Mouse (Mus musculus) lung, embryonic 16.5 days (tissue): ENCODE results near the gene Lmntd1. TPM values are rescaled to one million over a fixed set of nuclear protein-coding genes. Genes with fewer than 3 reads are reported as not detected.

ENCODE experiments used
- ATAC-seq: fragments of 200-750 bp; cut with Nextera tagmentation; 2 replicates; pipeline ENCODE4 v1.8.0; 2017; ENCODE audit warnings: low read depth, mild to moderate bottlenecking, moderate library complexity
- H3K27ac ChIP-seq: fragments of 300-500 bp; sonication (generic); 2 replicates; pipeline ENCODE4 v1.5.1; 2014; ENCODE audit warnings: mild to moderate bottlenecking, control low read depth, low read length
- H3K27me3 ChIP-seq: fragments of 300-500 bp; sonication (generic); 2 replicates; pipeline ENCODE4 v1.6.1; 2014; ENCODE audit warnings: low read depth, low read length, mixed read lengths; ENCODE audit not compliant: control insufficient read depth, insufficient read depth
- H3K36me3 ChIP-seq: fragments of 300-500 bp; sonication (generic); 2 replicates; pipeline ENCODE4 v1.6.1; 2014; ENCODE audit warnings: low read length; ENCODE audit not compliant: control insufficient read depth, insufficient read depth
- H3K4me1 ChIP-seq: fragments of 300-500 bp; sonication (generic); replicated peaks from 2 replicates; pipeline ENCODE4 v1.6.1; 2014; ENCODE audit warnings: low read length, mixed read lengths; ENCODE audit not compliant: control insufficient read depth, insufficient read depth
- H3K4me2 ChIP-seq: fragments of 300-500 bp; sonication (generic); 2 replicates; pipeline ENCODE4 v1.6.1; 2014; ENCODE audit warnings: low read depth, low read length, control low read depth
- H3K4me3 ChIP-seq: fragments of 300-500 bp; sonication (generic); 2 replicates; pipeline ENCODE4 v1.5.1; 2014; ENCODE audit warnings: mild to moderate bottlenecking, low read length, control low read depth
- H3K9ac ChIP-seq: fragments of 300-500 bp; sonication (generic); 2 replicates; pipeline ENCODE4 v1.6.1; 2014; ENCODE audit warnings: low read length, control low read depth
- H3K9me3 ChIP-seq: fragments of 300-500 bp; sonication (generic); 2 replicates; pipeline ENCODE4 v1.6.1; 2016; ENCODE audit warnings: low read length; ENCODE audit not compliant: control insufficient read depth
- WGBS: fragments of 180-500 bp; shearing (Covaris S2); extraction: QIAGEN DNeasy Blood & Tissue Kit; methylation state at CpG from one replicate; pipeline ENCODE4 v1.1.7; 2014; 5-methylcytosine and 5-hydroxymethylcytosine counted together
- polyA plus RNA-seq: library from polyadenylated mRNA; unstranded; fragments of >200 nt; fragmentation: Nextera tagmentation; extraction: Ambion mirVana; gene quantifications from 2 replicates; pipeline ENCODE4 v1.2.1, GENCODE M21; 2015

Lmntd1 gene
- polyA plus RNA-seq, 1 experiment from 2014 or later = 1.3 TPM

- no peaks in the 10 kb centered on the region for H3K9me3 ChIP-seq
- peaks cover 16% of the 10 kb centered on the region for H3K4me1 ChIP-seq
- ATAC-seq = no peak
- H3K27me3 ChIP-seq = no peaks in the 10 kb centered on the region
- no peaks in the 10 kb centered on the region for H3K36me3 ChIP-seq
- WGBS = 89% methylated on average over 4 of the region's 4 CpGs
- H3K4me2 ChIP-seq = no peak overlapping the region
- H3K9ac ChIP-seq = no peak overlapping the region
- H3K27ac ChIP-seq = no peak overlapping the region
- H3K4me3 ChIP-seq = no peak overlapping the region
These were observed 37.4 kb downstream of the Lmntd1 start for GRCm38 (mm10) chr6:145576762-145577161.

- Histone ChIP-seq H3K9me3 (no peaks in the 10 kb centered on the region), H3K36me3 (no peaks in the 10 kb centered on the region), H3K4me2 (no peak overlapping the region), H3K4me1 (peaks cover 10% of the 10 kb centered on the region), H3K27ac (no peak overlapping the region), H3K4me3 (no peak overlapping the region), H3K27me3 (no peaks in the 10 kb centered on the region), H3K9ac (no peak overlapping the region)
- WGBS = 67% methylated on average over 6 of the region's 6 CpGs
- ATAC-seq = no peak
These were observed 40.7 kb downstream of the Lmntd1 start for GRCm38 (mm10) chr6:145573250-145574013.

DNA sequence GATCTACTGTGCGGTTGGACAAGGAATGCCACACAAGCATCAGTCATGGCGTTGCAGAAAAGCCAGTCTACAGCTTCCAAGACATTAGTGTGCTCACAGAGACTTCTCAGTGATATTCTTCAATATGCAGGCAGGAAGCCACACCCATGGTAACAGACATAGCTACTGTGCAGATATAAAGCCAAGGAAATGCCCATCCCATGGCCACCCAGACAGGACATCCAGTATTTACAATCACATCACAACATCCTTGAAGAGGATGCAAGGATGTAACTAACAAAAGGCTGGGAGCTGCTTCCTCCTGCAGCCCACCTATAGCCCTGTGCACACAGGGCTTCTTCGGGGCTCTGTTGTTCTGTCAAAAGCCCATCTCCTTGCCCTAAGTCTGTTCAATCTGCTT lies 45.4 kb downstream of the Lmntd1 start:
- no peaks in the 10 kb centered on the region for H3K36me3 ChIP-seq
- H3K4me2 ChIP-seq = no peak overlapping the region
- ATAC-seq = peak; percentile 35; the same call in 1 of the 2 replicates
- no peaks in the 10 kb centered on the region for H3K9me3 ChIP-seq
- peaks cover 9% of the 10 kb centered on the region for H3K4me1 ChIP-seq
- no peak overlapping the region for H3K9ac ChIP-seq
- no peak overlapping the region for H3K4me3 ChIP-seq
- H3K27me3 ChIP-seq = no peaks in the 10 kb centered on the region
- 79% methylated on average over 3 of the region's 3 CpGs for WGBS
- peak overlapping the region; percentile 32; the same call in 1 of the 2 replicates for H3K27ac ChIP-seq

- H3K4me1 ChIP-seq = peaks cover 9% of the 10 kb centered on the region
- H3K4me3 ChIP-seq = no peak overlapping the region
- no peak overlapping the region for H3K27ac ChIP-seq
- no peaks in the 10 kb centered on the region for H3K36me3 ChIP-seq
- H3K9ac ChIP-seq = no peak overlapping the region
- no peak for ATAC-seq
- no peak overlapping the region for H3K4me2 ChIP-seq
- WGBS = 85% methylated on average over 3 of the region's 3 CpGs
- H3K9me3 ChIP-seq = no peaks in the 10 kb centered on the region
- no peaks in the 10 kb centered on the region for H3K27me3 ChIP-seq
These were observed 46.3 kb downstream of the Lmntd1 start for GRCm38 (mm10) chr6:145567832-145568231.

DNA sequence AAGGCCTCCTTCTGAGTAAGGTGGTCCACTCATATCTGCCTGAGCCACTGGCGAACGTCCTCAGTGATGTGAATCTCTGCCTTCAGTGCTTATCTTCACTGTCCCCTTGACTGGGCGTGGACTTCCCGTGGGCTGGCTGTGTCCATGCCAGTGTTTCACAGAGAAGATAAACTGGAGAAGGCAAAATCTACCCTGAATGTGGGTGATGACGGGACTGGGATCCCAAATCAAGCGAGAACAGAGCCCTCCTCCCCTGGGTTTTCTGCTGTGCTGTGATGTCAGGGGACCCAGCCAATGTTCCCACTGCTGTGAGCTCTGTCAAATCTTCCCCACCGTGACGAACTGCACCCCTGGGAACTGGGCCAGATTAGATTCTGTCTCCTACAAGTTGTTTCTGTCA lies 46.8 kb downstream of the Lmntd1 start:
- ATAC-seq = peak; percentile 76
- H3K9me3 ChIP-seq = no peaks in the 10 kb centered on the region
- H3K36me3 ChIP-seq = no peaks in the 10 kb centered on the region
- peaks cover 9% of the 10 kb centered on the region for H3K4me1 ChIP-seq
- WGBS = 40% methylated on average over 8 of the region's 8 CpGs
- no peak overlapping the region for H3K4me2 ChIP-seq
- H3K9ac ChIP-seq = 0 out of 2 replicates have a peak overlapping the region, but pooled peaks have one; percentile 20
- H3K27me3 ChIP-seq = no peaks in the 10 kb centered on the region
- no peak overlapping the region; the same call in 1 of the 2 replicates for H3K27ac ChIP-seq
- H3K4me3 ChIP-seq = no peak overlapping the region

GRCm38 (mm10) chr6:145565663-145566062 lies 48.5 kb downstream of the Lmntd1 start:
- WGBS = 87% methylated on average over 5 of the region's 5 CpGs

DNA sequence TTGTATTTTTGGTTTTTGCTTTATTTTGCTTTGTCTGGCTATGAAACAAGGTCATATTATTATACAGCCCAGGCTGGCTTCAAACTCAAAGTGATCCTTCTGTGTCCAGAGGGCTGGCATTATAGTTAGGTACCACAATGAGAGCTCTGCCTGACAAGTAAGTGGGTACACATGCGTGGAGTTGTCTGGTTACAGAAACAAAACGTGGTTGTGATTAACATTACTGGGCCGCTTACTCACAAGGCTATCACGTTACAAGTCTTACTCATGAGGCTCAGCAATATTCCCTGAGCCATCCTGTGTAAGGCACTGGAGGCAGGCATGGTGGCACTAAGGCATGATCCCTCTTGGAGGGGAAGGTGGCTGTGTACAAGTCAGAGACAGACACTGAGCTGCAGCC lies 49.4 kb downstream of the Lmntd1 start:
- Histone ChIP-seq H3K9ac (no peak overlapping the region), H3K27me3 (no peaks in the 10 kb centered on the region), H3K4me1 (peaks cover 9% of the 10 kb centered on the region), H3K9me3 (no peaks in the 10 kb centered on the region), H3K4me2 (no peak overlapping the region), H3K4me3 (no peak overlapping the region), H3K36me3 (no peaks in the 10 kb centered on the region), H3K27ac (no peak overlapping the region)
- 63% methylated on average over 4 of the region's 4 CpGs for WGBS
- ATAC-seq = no peak

More at GRCm38 (mm10) chr6:145565663-145566062, 48.5 kb downstream of the Lmntd1 start:
- Histone ChIP-seq H3K36me3 (no peaks in the 10 kb centered on the region), H3K27ac (no peak overlapping the region), H3K4me3 (no peak overlapping the region), H3K27me3 (no peaks in the 10 kb centered on the region), H3K4me1 (peaks cover 9% of the 10 kb centered on the region), H3K4me2 (no peak overlapping the region), H3K9ac (no peak overlapping the region), H3K9me3 (no peaks in the 10 kb centered on the region)
- ATAC-seq = no peak

DNA sequence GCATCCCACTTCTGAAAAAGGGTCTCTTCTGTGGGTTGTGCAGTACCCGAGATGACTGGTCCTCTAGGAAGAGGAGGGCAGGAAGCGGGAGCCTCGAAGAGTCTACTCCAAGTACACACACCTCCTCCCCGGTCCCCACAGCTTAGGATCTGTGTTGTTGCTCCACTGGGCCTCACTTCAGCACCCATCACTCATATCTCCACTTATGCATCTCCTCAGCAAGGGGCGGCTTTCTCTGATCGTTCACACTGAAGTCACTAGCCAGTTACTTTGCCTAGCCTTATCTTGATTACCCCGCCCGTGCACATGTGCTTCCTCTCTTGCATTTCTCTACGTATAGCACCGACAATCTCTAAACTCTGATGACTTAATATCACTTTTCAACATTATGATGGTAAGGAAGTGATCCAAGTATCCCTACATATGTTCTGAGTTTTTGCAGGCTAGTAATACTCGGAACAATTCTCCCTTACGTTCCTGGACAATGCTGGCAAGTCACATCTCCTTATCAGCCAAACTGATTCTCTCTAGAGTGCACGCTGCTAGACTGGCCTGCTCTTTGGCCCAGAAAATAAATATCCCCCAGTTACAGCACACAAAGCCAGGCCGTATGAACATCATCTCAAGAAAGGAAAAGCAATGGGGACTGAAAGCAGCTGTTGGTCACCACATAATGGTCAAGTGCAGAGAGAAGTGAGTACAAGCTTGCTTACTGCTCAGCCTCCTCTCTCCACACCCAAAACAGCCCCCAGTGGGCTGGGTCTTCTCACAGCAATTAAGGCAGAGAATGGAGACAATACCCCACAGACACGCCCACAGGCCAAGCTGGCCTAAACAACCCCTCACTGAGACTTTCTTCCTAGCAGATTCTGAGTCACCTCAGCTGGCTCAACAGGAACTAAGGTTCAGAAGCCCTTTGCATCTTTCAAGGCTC lies 56.8 kb downstream of the Lmntd1 start:
- no peak overlapping the region for H3K9ac ChIP-seq
- H3K27ac ChIP-seq = 0 out of 2 replicates have a peak overlapping the region, but pooled peaks have one; percentile 17
- peaks cover 5% of the 10 kb centered on the region for H3K4me1 ChIP-seq
- H3K4me3 ChIP-seq = no peak overlapping the region
- H3K9me3 ChIP-seq = 0 out of 2 replicates have a peak, but pooled peaks cover 2% of the 10 kb centered on the region
- H3K4me2 ChIP-seq = no peak overlapping the region
- no peaks in the 10 kb centered on the region for H3K36me3 ChIP-seq
- H3K27me3 ChIP-seq = no peaks in the 10 kb centered on the region
- peak; percentile 74; the same call in 1 of the 2 replicates for ATAC-seq
- 45% methylated on average over 15 of the region's 15 CpGs for WGBS

DNA sequence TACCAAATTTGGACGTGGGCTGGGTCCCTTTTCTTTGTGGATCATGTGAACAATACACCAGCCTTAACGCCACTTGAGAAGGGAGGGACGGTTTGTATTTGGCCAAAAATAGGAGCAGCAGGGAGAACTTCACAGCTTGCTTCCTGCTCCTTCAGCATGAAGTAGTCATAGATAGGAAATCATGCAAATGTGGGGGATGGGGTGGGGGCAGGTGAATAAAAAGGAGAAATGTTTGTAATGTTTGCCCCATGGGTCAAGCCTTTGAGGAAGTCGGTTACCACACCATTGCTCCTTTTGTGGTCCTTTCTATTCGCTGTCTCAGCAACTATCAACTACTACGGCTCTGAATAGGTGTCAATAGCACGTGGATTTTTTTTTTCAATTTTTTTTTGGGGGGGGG lies 60.9 kb downstream of the Lmntd1 start:
- H3K27me3 ChIP-seq = no peaks in the 10 kb centered on the region

More for the DNA sequence above, 60.9 kb downstream of the Lmntd1 start:
- no peaks in the 10 kb centered on the region for H3K36me3 ChIP-seq
- WGBS = 47% methylated on average over 7 of the region's 7 CpGs
- H3K4me2 ChIP-seq = no peak overlapping the region
- H3K27ac ChIP-seq = no peak overlapping the region
- H3K9ac ChIP-seq = no peak overlapping the region
- ATAC-seq = no peak
- peaks cover 5% of the 10 kb centered on the region for H3K4me1 ChIP-seq
- H3K4me3 ChIP-seq = no peak overlapping the region
- H3K9me3 ChIP-seq = 0 out of 2 replicates have a peak, but pooled peaks cover 2% of the 10 kb centered on the region
